Mouse (Mus musculus) heart, adult 18-20 months (tissue): ENCODE results near the gene H2afy. TPM values are rescaled to one million over a fixed set of nuclear protein-coding genes. Genes with fewer than 3 reads are reported as not detected.

ENCODE experiments used
- total RNA-seq, 2 experiments: library from RNA; stranded (reverse); gene quantifications; 2 replicates each; pipeline ENCODE4 v1.2.3; 2021

H2afy gene
- total RNA-seq, 2 experiments from 2014 or later = 47.2 to 58.4 TPM

Other genes with a start within 250 kb of the H2afy start
- gene Tifab, start 42.5 kb upstream of the H2afy start, total RNA-seq = 1 to 10 TPM in 1 of 2 experiments, under 1 TPM in 1; 0.69 to 1.1 TPM
- not detected for gene Neurog1, start 115.8 kb upstream of the H2afy start, total RNA-seq
- 1 to 10 TPM; 7.0 to 7.9 TPM for gene Cxcl14, start 160.2 kb upstream of the H2afy start, total RNA-seq